Mouse (Mus musculus): ENCODE measurements around the gene 2810006K23Rik.

DNA sequence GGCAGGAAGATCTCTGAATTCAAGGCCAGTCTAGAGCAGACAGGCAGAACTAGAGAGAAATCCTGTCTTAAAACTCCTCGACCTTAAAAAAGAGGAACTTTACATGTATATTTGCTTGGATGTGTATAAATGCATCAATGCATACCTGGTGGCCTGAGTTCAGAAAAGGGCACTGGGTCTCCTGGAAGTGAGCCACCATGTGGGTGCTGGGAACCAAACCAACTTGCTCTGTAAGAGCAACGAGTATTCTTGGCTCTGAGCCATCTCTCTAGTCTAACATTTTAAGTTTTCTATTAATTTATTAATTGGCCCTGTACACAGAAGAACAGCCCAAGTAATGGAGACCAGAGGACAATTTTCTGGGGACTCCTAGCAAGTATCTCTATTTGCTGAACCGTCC is 38.8 kb downstream of the 2810006K23Rik start:
- no peak for TF ChIP-seq CTCF (IDR thresholded peaks at IDR 0.05; ENCODE audit: extremely low read depth, insufficient read depth, low read length)
- no peak for TF ChIP-seq POLR2A (IDR thresholded peaks at IDR 0.05; ENCODE audit: extremely low read depth, insufficient read depth, low read length)

Data from cortical plate, adult 2 months (tissue).